Mouse (Mus musculus) E14TG2a.4 (cell line): Measurements from ENCODE around the gene Krtcap3.

Experiments
- H3K27me3 ChIP-seq: 2 replicates; pipeline ENCODE4 v1.6.1; 2014; ENCODE audit warnings: low read length, control low read depth; ENCODE audit not compliant: insufficient read depth
- H3K36me3 ChIP-seq: 2 replicates; pipeline ENCODE4 v1.6.1; 2014; ENCODE audit warnings: low read length, control low read depth; ENCODE audit not compliant: insufficient read depth
- H3K4me1 ChIP-seq: replicated peaks from 2 replicates; pipeline ENCODE4 v1.6.1; 2014; ENCODE audit warnings: low read depth, low read length, control low read depth
- H3K4me3 ChIP-seq: replicated peaks from 2 replicates; pipeline ENCODE4 v1.5.1; 2014; ENCODE audit warnings: mild to moderate bottlenecking, low read length
- H3K9me3 ChIP-seq: 2 replicates; pipeline ENCODE4 v1.6.1; 2014; ENCODE audit warnings: low read length, control low read depth
- CTCF ChIP-seq: conservative IDR thresholded peaks from 2 replicates; pipeline ENCODE4 v1.5.1; 2014; ENCODE audit warnings: low read length
- NANOG ChIP-seq: IDR thresholded peaks from 2 replicates; pipeline ENCODE4 v1.6.1; 2014; ENCODE audit warnings: borderline replicate concordance, low read length, mixed read lengths
- POU5F1 ChIP-seq: IDR thresholded peaks from 2 replicates; pipeline ENCODE4 v1.6.1; 2014; ENCODE audit warnings: low read length, borderline replicate concordance

Gene Krtcap3

GRCm38 (mm10) chr5:31219911-31220447, 31.5 kb upstream of the Krtcap3 start:
- Histone ChIP-seq H3K27me3 (no peaks in the 10 kb centered on the region), H3K4me3 (peak overlapping the region; percentile 100)
- TF ChIP-seq NANOG (no peak), CTCF (no peak), POU5F1 (no peak)

GRCm38 (mm10) chr5:31220448-31221303, 30.8 kb upstream of the Krtcap3 start, which contains the start of gene Ppm1g:
Gene Ppm1g (minus strand): TSS chr5:31220687.
- TF ChIP-seq CTCF (no peak), NANOG (no peak), POU5F1 (no peak)
- Histone ChIP-seq H3K4me3 (peak within 1 kb of the TSS; percentile 100), H3K4me1 (peaks cover 31% of the 10 kb centered on the region), H3K27me3 (no peaks in the 10 kb centered on the region), H3K9me3 (no peaks in the 10 kb centered on the region), H3K36me3 (peaks cover 9% of the 10 kb centered on the region; the same call in 1 of the 2 replicates)

More at GRCm38 (mm10) chr5:31219911-31220447, 31.5 kb upstream of the Krtcap3 start:
- peaks cover 13% of the 10 kb centered on the region; the same call in 1 of the 2 replicates for H3K36me3 ChIP-seq
- H3K9me3 ChIP-seq = no peaks in the 10 kb centered on the region
- H3K4me1 ChIP-seq = peaks cover 35% of the 10 kb centered on the region

GRCm38 (mm10) chr5:31221304-31221945, 30.1 kb upstream of the Krtcap3 start:
- TF ChIP-seq CTCF (peak; percentile 32; the same call in 1 of the 2 replicates), NANOG (no peak)
- no peaks in the 10 kb centered on the region for H3K9me3 ChIP-seq
- peaks cover 27% of the 10 kb centered on the region for H3K4me1 ChIP-seq
- no peaks in the 10 kb centered on the region for H3K27me3 ChIP-seq
- H3K4me3 ChIP-seq = peak overlapping the region; percentile 100
- 0 out of 2 replicates have a peak, but pooled peaks cover 2% of the 10 kb centered on the region for H3K36me3 ChIP-seq

GRCm38 (mm10) chr5:31222696-31223095, 28.8 kb upstream of the Krtcap3 start:
- Histone ChIP-seq H3K27me3 (peaks cover 2% of the 10 kb centered on the region; the same call in 1 of the 2 replicates), H3K9me3 (no peaks in the 10 kb centered on the region), H3K4me3 (no peak overlapping the region), H3K4me1 (peaks cover 22% of the 10 kb centered on the region), H3K36me3 (no peaks in the 10 kb centered on the region)
- no peak for TF ChIP-seq CTCF
- no peak for TF ChIP-seq NANOG

- Histone ChIP-seq H3K9me3 (no peaks in the 10 kb centered on the region), H3K27me3 (peaks cover 11% of the 10 kb centered on the region), H3K4me1 (peaks cover 6% of the 10 kb centered on the region), H3K36me3 (no peaks in the 10 kb centered on the region), H3K4me3 (no peak overlapping the region)
- TF ChIP-seq CTCF (no peak), POU5F1 (no peak), NANOG (no peak)
Observed at GRCm38 (mm10) chr5:31226641-31227040, 24.9 kb upstream of the Krtcap3 start.

- peaks cover 14% of the 10 kb centered on the region for H3K4me1 ChIP-seq
Observed at GRCm38 (mm10) chr5:31240637-31241521, 10.6 kb upstream of the Krtcap3 start, which contains the start of the genes Nrbp1 and Gm9970. Gene Nrbp1 (plus strand): TSS chr5:31240864. Gene Gm9970 (minus strand): TSS chr5:31241232.

GRCm38 (mm10) chr5:31241522-31242034, 9.9 kb upstream of the Krtcap3 start:
- H3K36me3 ChIP-seq = peaks cover 29% of the 10 kb centered on the region
- no peaks in the 10 kb centered on the region; the same call in 1 of the 2 replicates for H3K27me3 ChIP-seq
- TF ChIP-seq NANOG (no peak), POU5F1 (no peak), CTCF (no peak)
- no peaks in the 10 kb centered on the region for H3K9me3 ChIP-seq
- peak overlapping the region; percentile 99 for H3K4me3 ChIP-seq
- H3K4me1 ChIP-seq = peaks cover 14% of the 10 kb centered on the region

More at GRCm38 (mm10) chr5:31240637-31241521, 10.6 kb upstream of the Krtcap3 start, which contains the start of the genes Nrbp1 and Gm9970:
- Histone ChIP-seq H3K27me3 (no peaks in the 10 kb centered on the region; the same call in 1 of the 2 replicates), H3K4me3 (peak within 1 kb of the TSS; percentile 99), H3K9me3 (no peaks in the 10 kb centered on the region), H3K36me3 (peaks cover 23% of the 10 kb centered on the region)
- no peak for TF ChIP-seq CTCF
- TF ChIP-seq POU5F1 = no peak

GRCm38 (mm10) chr5:31242191-31242590, 9.3 kb upstream of the Krtcap3 start:
- peak overlapping the region; percentile 99 for H3K4me3 ChIP-seq
- no peaks in the 10 kb centered on the region for H3K9me3 ChIP-seq
- peaks cover 14% of the 10 kb centered on the region for H3K4me1 ChIP-seq
- peaks cover 34% of the 10 kb centered on the region for H3K36me3 ChIP-seq
- H3K27me3 ChIP-seq = no peaks in the 10 kb centered on the region; the same call in 1 of the 2 replicates
- no peak for TF ChIP-seq POU5F1
